Mouse (Mus musculus): ENCODE data around the gene Flnb. TPM values are rescaled to one million over a fixed set of nuclear protein-coding genes. Genes with fewer than 3 reads are reported as not detected.

Flnb gene
- polyA plus RNA-seq, 1 experiment from 2014 or later, result 7.0 TPM

GRCm38 (mm10) chr14:7863871-7864505, 46.2 kb downstream of the Flnb start:
- no peak for ATAC-seq (ENCODE audit: low read depth)
- WGBS, result 75% methylated on average over 9 of the region's 9 CpGs

GRCm38 (mm10) chr14:7864506-7864899, 46.7 kb downstream of the Flnb start:
- Histone ChIP-seq H3K36me3 (ENCODE audit: control insufficient read depth, insufficient read depth, low read length) (no peaks in the 10 kb centered on the region), H3K4me1 (ENCODE audit: control insufficient read depth, insufficient read depth, low read length) (no peaks in the 10 kb centered on the region), H3K4me3 (ENCODE audit: low read depth, low read length) (no peak overlapping the region), H3K27me3 (ENCODE audit: control insufficient read depth, insufficient read depth, low read length) (no peaks in the 10 kb centered on the region), H3K27ac (ENCODE audit: low read depth, low read length) (no peak overlapping the region), H3K4me2 (ENCODE audit: low read depth, low read length) (no peak overlapping the region), H3K9ac (replicated peaks; ENCODE audit: low read depth, low read length) (no peak overlapping the region), H3K9me3 (ENCODE audit: control insufficient read depth, low read length) (no peaks in the 10 kb centered on the region)
- WGBS, result 89% methylated on average over 9 of the region's 9 CpGs
- ATAC-seq (ENCODE audit: low read depth), result no peak

More at GRCm38 (mm10) chr14:7863871-7864505, 46.2 kb downstream of the Flnb start:
- no peak overlapping the region for H3K4me3 ChIP-seq (ENCODE audit: low read depth, low read length)
- H3K36me3 ChIP-seq (ENCODE audit: control insufficient read depth, insufficient read depth, low read length), result no peaks in the 10 kb centered on the region
- no peaks in the 10 kb centered on the region for H3K27me3 ChIP-seq (ENCODE audit: control insufficient read depth, insufficient read depth, low read length)
- no peak overlapping the region for H3K4me2 ChIP-seq (ENCODE audit: low read depth, low read length)
- no peaks in the 10 kb centered on the region for H3K4me1 ChIP-seq (ENCODE audit: control insufficient read depth, insufficient read depth, low read length)
- no peak overlapping the region for H3K9ac ChIP-seq (replicated peaks; ENCODE audit: low read depth, low read length)
- no peak overlapping the region for H3K27ac ChIP-seq (ENCODE audit: low read depth, low read length)
- no peaks in the 10 kb centered on the region for H3K9me3 ChIP-seq (ENCODE audit: control insufficient read depth, low read length)

- Histone ChIP-seq H3K27ac (ENCODE audit: low read depth, low read length) (no peak overlapping the region), H3K9me3 (ENCODE audit: control insufficient read depth, low read length) (no peaks in the 10 kb centered on the region), H3K27me3 (ENCODE audit: control insufficient read depth, insufficient read depth, low read length) (no peaks in the 10 kb centered on the region), H3K9ac (replicated peaks; ENCODE audit: low read depth, low read length) (no peak overlapping the region), H3K4me2 (ENCODE audit: low read depth, low read length) (no peak overlapping the region), H3K4me1 (ENCODE audit: control insufficient read depth, insufficient read depth, low read length) (no peaks in the 10 kb centered on the region), H3K4me3 (ENCODE audit: low read depth, low read length) (no peak overlapping the region), H3K36me3 (ENCODE audit: control insufficient read depth, insufficient read depth, low read length) (peaks cover 4% of the 10 kb centered on the region; the same call in 1 of the 2 replicates)
- 94% methylated on average over 7 of the region's 7 CpGs for WGBS
- no peak for ATAC-seq (ENCODE audit: low read depth)
Measured at GRCm38 (mm10) chr14:7867224-7867623, 49.5 kb downstream of the Flnb start.

- Histone ChIP-seq H3K27ac (ENCODE audit: low read depth, low read length) (no peak overlapping the region), H3K9ac (replicated peaks; ENCODE audit: low read depth, low read length) (no peak overlapping the region), H3K36me3 (ENCODE audit: control insufficient read depth, insufficient read depth, low read length) (peaks cover 4% of the 10 kb centered on the region; the same call in 1 of the 2 replicates), H3K4me2 (ENCODE audit: low read depth, low read length) (no peak overlapping the region), H3K9me3 (ENCODE audit: control insufficient read depth, low read length) (no peaks in the 10 kb centered on the region), H3K27me3 (ENCODE audit: control insufficient read depth, insufficient read depth, low read length) (no peaks in the 10 kb centered on the region), H3K4me1 (ENCODE audit: control insufficient read depth, insufficient read depth, low read length) (no peaks in the 10 kb centered on the region), H3K4me3 (ENCODE audit: low read depth, low read length) (no peak overlapping the region)
- 85% methylated on average over 3 of the region's 3 CpGs for WGBS
- ATAC-seq (ENCODE audit: low read depth), result no peak
Measured at GRCm38 (mm10) chr14:7867841-7868240, 50.1 kb downstream of the Flnb start.

GRCm38 (mm10) chr14:7869796-7870195, 52.0 kb downstream of the Flnb start:
- 90% methylated on average over 6 of the region's 6 CpGs for WGBS
- H3K4me2 ChIP-seq (ENCODE audit: low read depth, low read length), result no peak overlapping the region

GRCm38 (mm10) chr14:7873552-7873951, 55.8 kb downstream of the Flnb start:
- H3K4me1 ChIP-seq (ENCODE audit: control insufficient read depth, insufficient read depth, low read length), result no peaks in the 10 kb centered on the region
- WGBS, result 90% methylated on average over 2 of the region's 2 CpGs
- no peak overlapping the region for H3K27ac ChIP-seq (ENCODE audit: low read depth, low read length)
- no peaks in the 10 kb centered on the region for H3K9me3 ChIP-seq (ENCODE audit: control insufficient read depth, low read length)
- no peak overlapping the region for H3K4me3 ChIP-seq (ENCODE audit: low read depth, low read length)
- no peaks in the 10 kb centered on the region for H3K27me3 ChIP-seq (ENCODE audit: control insufficient read depth, insufficient read depth, low read length)
- peaks cover 9% of the 10 kb centered on the region; the same call in 1 of the 2 replicates for H3K36me3 ChIP-seq (ENCODE audit: control insufficient read depth, insufficient read depth, low read length)
- ATAC-seq (ENCODE audit: low read depth), result no peak
- H3K9ac ChIP-seq (replicated peaks; ENCODE audit: low read depth, low read length), result no peak overlapping the region
- no peak overlapping the region for H3K4me2 ChIP-seq (ENCODE audit: low read depth, low read length)

More at GRCm38 (mm10) chr14:7869796-7870195, 52.0 kb downstream of the Flnb start:
- Histone ChIP-seq H3K27ac (ENCODE audit: low read depth, low read length) (no peak overlapping the region), H3K27me3 (ENCODE audit: control insufficient read depth, insufficient read depth, low read length) (no peaks in the 10 kb centered on the region), H3K4me1 (ENCODE audit: control insufficient read depth, insufficient read depth, low read length) (no peaks in the 10 kb centered on the region), H3K9ac (replicated peaks; ENCODE audit: low read depth, low read length) (no peak overlapping the region), H3K36me3 (ENCODE audit: control insufficient read depth, insufficient read depth, low read length) (peaks cover 9% of the 10 kb centered on the region; the same call in 1 of the 2 replicates), H3K4me3 (ENCODE audit: low read depth, low read length) (no peak overlapping the region), H3K9me3 (ENCODE audit: control insufficient read depth, low read length) (no peaks in the 10 kb centered on the region)
- no peak for ATAC-seq (ENCODE audit: low read depth)

GRCm38 (mm10) chr14:7874495-7874894, 56.7 kb downstream of the Flnb start:
- H3K27me3 ChIP-seq (ENCODE audit: control insufficient read depth, insufficient read depth, low read length), result no peaks in the 10 kb centered on the region
- WGBS, result 82% methylated on average over 4 of the region's 4 CpGs
- no peak overlapping the region for H3K9ac ChIP-seq (replicated peaks; ENCODE audit: low read depth, low read length)
- no peak overlapping the region for H3K4me2 ChIP-seq (ENCODE audit: low read depth, low read length)
- H3K9me3 ChIP-seq (ENCODE audit: control insufficient read depth, low read length), result no peaks in the 10 kb centered on the region
- H3K36me3 ChIP-seq (ENCODE audit: control insufficient read depth, insufficient read depth, low read length), result peaks cover 9% of the 10 kb centered on the region; the same call in 1 of the 2 replicates
- no peak overlapping the region for H3K4me3 ChIP-seq (ENCODE audit: low read depth, low read length)
- H3K27ac ChIP-seq (ENCODE audit: low read depth, low read length), result no peak overlapping the region
- no peaks in the 10 kb centered on the region for H3K4me1 ChIP-seq (ENCODE audit: control insufficient read depth, insufficient read depth, low read length)
- no peak for ATAC-seq (ENCODE audit: low read depth)

GRCm38 (mm10) chr14:7877957-7878356, 60.2 kb downstream of the Flnb start:
- ATAC-seq (ENCODE audit: low read depth), result no peak
- Histone ChIP-seq H3K4me2 (ENCODE audit: low read depth, low read length) (no peak overlapping the region), H3K36me3 (ENCODE audit: control insufficient read depth, insufficient read depth, low read length) (peaks cover 6% of the 10 kb centered on the region; the same call in 1 of the 2 replicates)

GRCm38 (mm10) chr14:7880389-7880788, 62.6 kb downstream of the Flnb start:
- no peaks in the 10 kb centered on the region for H3K4me1 ChIP-seq (ENCODE audit: control insufficient read depth, insufficient read depth, low read length)
- no peak overlapping the region for H3K27ac ChIP-seq (ENCODE audit: low read depth, low read length)
- ATAC-seq (ENCODE audit: low read depth), result no peak
- WGBS, result 92% methylated on average over 6 of the region's 6 CpGs
- H3K27me3 ChIP-seq (ENCODE audit: control insufficient read depth, insufficient read depth, low read length), result no peaks in the 10 kb centered on the region
- no peaks in the 10 kb centered on the region for H3K9me3 ChIP-seq (ENCODE audit: control insufficient read depth, low read length)
- no peak overlapping the region for H3K4me3 ChIP-seq (ENCODE audit: low read depth, low read length)
- no peak overlapping the region for H3K4me2 ChIP-seq (ENCODE audit: low read depth, low read length)
- no peak overlapping the region for H3K9ac ChIP-seq (replicated peaks; ENCODE audit: low read depth, low read length)
- peaks cover 11% of the 10 kb centered on the region; the same call in 1 of the 2 replicates for H3K36me3 ChIP-seq (ENCODE audit: control insufficient read depth, insufficient read depth, low read length)

More at GRCm38 (mm10) chr14:7877957-7878356, 60.2 kb downstream of the Flnb start:
- Histone ChIP-seq H3K27ac (ENCODE audit: low read depth, low read length) (no peak overlapping the region), H3K4me1 (ENCODE audit: control insufficient read depth, insufficient read depth, low read length) (no peaks in the 10 kb centered on the region), H3K27me3 (ENCODE audit: control insufficient read depth, insufficient read depth, low read length) (no peaks in the 10 kb centered on the region), H3K4me3 (ENCODE audit: low read depth, low read length) (no peak overlapping the region), H3K9ac (replicated peaks; ENCODE audit: low read depth, low read length) (no peak overlapping the region), H3K9me3 (ENCODE audit: control insufficient read depth, low read length) (no peaks in the 10 kb centered on the region)
- 77% methylated on average over 2 of the region's 2 CpGs for WGBS

Data from neural tube, embryonic 14.5 days (tissue).